Mouse (Mus musculus): ENCODE results near the gene Adarb1.

Gene Adarb1

GRCm38 (mm10) chr10:77418138-77418537 lies at the start of gene Adarb1:
Gene Adarb1, minus strand, starts transcription at chr10:77418270.
- DNase-seq = peak; percentile 90

GRCm38 (mm10) chr10:77467407-77467806 lies 49.3 kb upstream of the Adarb1 start:
- DNase-seq = no peak

GRCm38 (mm10) chr10:77465902-77466301 lies 47.8 kb upstream of the Adarb1 start:
- DNase-seq = no peak

- DNase-seq = no peak
These were observed 46.3 kb upstream of the Adarb1 start for GRCm38 (mm10) chr10:77464181-77464936.

- DNase-seq = no peak
These were observed 43.1 kb upstream of the Adarb1 start for GRCm38 (mm10) chr10:77461161-77461560.

GRCm38 (mm10) chr10:77457701-77458100 lies 39.6 kb upstream of the Adarb1 start:
- DNase-seq = no peak

GRCm38 (mm10) chr10:77456507-77456906 lies 38.4 kb upstream of the Adarb1 start:
- no peak for DNase-seq

- no peak for DNase-seq
These were observed 37.4 kb upstream of the Adarb1 start for GRCm38 (mm10) chr10:77455251-77456010.

GRCm38 (mm10) chr10:77454795-77455194 lies 36.7 kb upstream of the Adarb1 start:
- no peak for DNase-seq

GRCm38 (mm10) chr10:77451822-77452221 lies 33.8 kb upstream of the Adarb1 start:
- no peak for DNase-seq

- DNase-seq = no peak
These were observed 32.0 kb upstream of the Adarb1 start for GRCm38 (mm10) chr10:77450159-77450464.

- DNase-seq = no peak
These were observed 31.5 kb upstream of the Adarb1 start for GRCm38 (mm10) chr10:77449315-77450158.

- no peak for DNase-seq
These were observed 30.7 kb upstream of the Adarb1 start for GRCm38 (mm10) chr10:77448698-77449247.

- DNase-seq = no peak
These were observed 30.1 kb upstream of the Adarb1 start for GRCm38 (mm10) chr10:77448209-77448608.

- no peak for DNase-seq
These were observed 29.7 kb upstream of the Adarb1 start for GRCm38 (mm10) chr10:77447755-77448154.

GRCm38 (mm10) chr10:77442250-77442649 lies 24.2 kb upstream of the Adarb1 start:
- peak; percentile 20 for DNase-seq

- DNase-seq = no peak
These were observed 23.7 kb upstream of the Adarb1 start for GRCm38 (mm10) chr10:77441812-77442211.

- peak; percentile 43 for DNase-seq
These were observed 23.0 kb upstream of the Adarb1 start for GRCm38 (mm10) chr10:77440841-77441755.

- no peak for DNase-seq
These were observed 22.2 kb upstream of the Adarb1 start for GRCm38 (mm10) chr10:77440286-77440685.

GRCm38 (mm10) chr10:77439026-77439425 lies 21.0 kb upstream of the Adarb1 start:
- no peak for DNase-seq

GRCm38 (mm10) chr10:77438021-77438420 lies 20.0 kb upstream of the Adarb1 start:
- no peak for DNase-seq

GRCm38 (mm10) chr10:77435343-77435742 lies 17.3 kb upstream of the Adarb1 start:
- DNase-seq = no peak

All from kidney, adult 11 months (tissue).